Mouse (Mus musculus): Measurements from ENCODE around the gene Hrct1.

GRCm38 (mm10) chr4:43700707-43701106 is 26.3 kb upstream of the Hrct1 start, which contains the start of gene Olfr70:
- no peak for TF ChIP-seq CTCF (IDR thresholded peaks at IDR 0.05)
- no peak for TF ChIP-seq EP300 (IDR thresholded peaks at IDR 0.05)
